10 mouse cellular contexts compared by ENCODE assay signal in the genomic region with DNA sequence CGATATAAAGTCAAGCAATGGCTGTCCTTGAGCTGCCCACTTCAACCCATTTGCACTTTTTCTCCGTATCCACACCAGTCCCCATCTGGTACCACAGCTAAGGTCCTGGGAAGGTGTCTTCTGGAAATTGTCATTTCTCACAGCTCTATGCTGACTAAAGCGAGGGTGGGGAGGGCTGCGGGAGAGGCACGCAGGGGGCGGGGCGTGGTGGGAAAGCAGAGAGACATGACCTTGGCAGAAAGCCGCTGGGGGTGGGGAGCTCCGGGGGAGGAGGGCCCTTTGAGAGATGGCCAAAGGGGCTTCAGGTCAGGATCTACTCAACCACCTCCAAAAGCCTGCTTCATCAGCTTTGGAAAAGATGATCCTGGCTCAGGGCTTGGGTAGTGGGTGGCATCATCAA. TPM values are rescaled to one million over a fixed set of nuclear protein-coding genes. Genes with fewer than 3 reads are reported as not detected.
DNase-seq lines count a peak whose midpoint lies in the region; ATAC-seq and TF ChIP-seq lines count a peak whose summit lies in the region.
"Had no signal": no experiment of that assay in that cellular context is flagged by ENCODE, and none has a peak within 500 bp of the region (broad histone marks: within the 10 kb centered on the region; RNA-seq: fewer than 3 reads in every experiment).

No protein-coding gene starts in this region.

- no peak for TF ChIP-seq EP300 in lung, postnatal 0 days (IDR thresholded peaks at IDR 0.05)

- no peak overlapping the region for H3K9ac ChIP-seq in lung, postnatal 0 days (replicated peaks; ENCODE audit: low read depth)
- 0 out of 2 replicates have a peak overlapping the region, but pooled peaks have one; percentile 79 for H3K9ac ChIP-seq in intestine, postnatal 0 days (ENCODE audit: low read depth, low read length)
- H3K9ac ChIP-seq: hindbrain, embryonic 13.5 days had no signal

- no peak overlapping the region for H3K4me3 ChIP-seq in lung, postnatal 0 days (ENCODE audit: low read depth, low read length)
- H3K4me3 ChIP-seq in intestine, postnatal 0 days (ENCODE audit: low read depth, low read length) = no peak overlapping the region

- DNase-seq in adrenal gland, adult (ENCODE audit: inconsistent age in 2 of 2, low spot score in 1 of 2) = peak; percentile 43 to 71
- DNase-seq in adrenal gland, adult 8-10 months = no peak
- no peak for DNase-seq in lung, postnatal 0 days (ENCODE audit: low spot score)
- no peak for DNase-seq in lung, adult 18-20 months
- peak; percentile 71 for DNase-seq in thymus, postnatal 14 days
- DNase-seq in retina, embryonic 14.5 days (ENCODE audit: low spot score) = no peak

- no peaks in the 10 kb centered on the region for H3K9me3 ChIP-seq in lung, postnatal 0 days (ENCODE audit: low read length)
- H3K9me3 ChIP-seq in intestine, postnatal 0 days (ENCODE audit: control insufficient read depth) = no peaks in the 10 kb centered on the region
- H3K9me3 ChIP-seq: hindbrain, embryonic 13.5 days had no signal

- H3K4me2 ChIP-seq in lung, postnatal 0 days (replicated peaks; ENCODE audit: low read depth, low read length) = peak overlapping the region; percentile 57
- peak overlapping the region; percentile 70 for H3K4me2 ChIP-seq in intestine, postnatal 0 days (replicated peaks; ENCODE audit: low read depth)

- WGBS in lung, postnatal 0 days = 20% methylated on average over 7 of the region's 9 CpGs
- 24% methylated on average over 9 of the region's 9 CpGs for WGBS in intestine, postnatal 0 days

- no peak overlapping the region for H3K27ac ChIP-seq in lung, postnatal 0 days (ENCODE audit: low read length)
- H3K27ac ChIP-seq in intestine, postnatal 0 days (ENCODE audit: low read depth, low read length) = no peak overlapping the region
- H3K27ac ChIP-seq: hindbrain, embryonic 13.5 days had no signal

- H3K4me1 ChIP-seq in lung, postnatal 0 days (ENCODE audit: insufficient read depth, low read depth, low read length) = no peaks in the 10 kb centered on the region
- H3K4me1 ChIP-seq in intestine, postnatal 0 days (replicated peaks; ENCODE audit: control insufficient read depth, insufficient read depth, low read length) = no peaks in the 10 kb centered on the region

- ATAC-seq in lung, postnatal 0 days = no peak
- no peak for ATAC-seq in intestine, postnatal 0 days
- ATAC-seq in megakaryocyte progenitor cell, adult 5-6 weeks (replicated peaks; ENCODE audit: poor library complexity) = no peak

- no peaks in the 10 kb centered on the region for H3K36me3 ChIP-seq in lung, postnatal 0 days (ENCODE audit: insufficient read depth, low read length)
- H3K36me3 ChIP-seq in intestine, postnatal 0 days (ENCODE audit: control insufficient read depth, insufficient read depth) = no peaks in the 10 kb centered on the region
- H3K36me3 ChIP-seq: hindbrain, embryonic 13.5 days; midbrain, embryonic 10.5 days had no signal

- TF ChIP-seq CTCF in lung, postnatal 0 days (IDR thresholded peaks at IDR 0.05) = no peak
- TF ChIP-seq CTCF in intestine, postnatal 0 days (IDR thresholded peaks at IDR 0.05; ENCODE audit: low read depth) = no peak

- H3K27me3 ChIP-seq in lung, postnatal 0 days (replicated peaks; ENCODE audit: insufficient read depth, low read length) = no peaks in the 10 kb centered on the region
- H3K27me3 ChIP-seq in intestine, postnatal 0 days (replicated peaks; ENCODE audit: control insufficient read depth, insufficient read depth, low read length) = no peaks in the 10 kb centered on the region

RNA-seq across cellular contexts. Expression of gene Elf4, which starts 7.9 kb away (rescaled TPM):
- 10 to 100 TPM; 11.1 to 18.4 (median 13.9) TPM for total RNA-seq in adrenal gland, adult 8-10 months (2022)
- polyA plus RNA-seq in lung, postnatal 0 days (2015; fragmentation: Nextera tagmentation; extraction: Ambion mirVana) = 3.5 and 3.8 TPM in 2 replicates
- polyA plus RNA-seq in intestine, postnatal 0 days (2015; fragmentation: Nextera tagmentation; extraction: Ambion mirVana) = 10.6 and 11.1 TPM in 2 replicates
- 54.9 and 57.2 TPM in 2 replicates for total RNA-seq in megakaryocyte progenitor cell, adult 5-6 weeks (2015)
- 12.7 and 13.2 TPM in 2 replicates for total RNA-seq in megakaryocyte progenitor cell, adult 5-6 weeks (2017)

RNA-seq across cellular contexts. Expression of gene Aifm1, which starts 58.3 kb away (rescaled TPM):
- total RNA-seq in adrenal gland, adult 8-10 months (2022) = 100 to 1,000 TPM; 126 to 260 (median 176) TPM
- 30.4 and 33.5 TPM in 2 replicates for polyA plus RNA-seq in lung, postnatal 0 days (2015; fragmentation: Nextera tagmentation; extraction: Ambion mirVana)
- 67.2 and 68.9 TPM in 2 replicates for polyA plus RNA-seq in intestine, postnatal 0 days (2015; fragmentation: Nextera tagmentation; extraction: Ambion mirVana)
- total RNA-seq in megakaryocyte progenitor cell, adult 5-6 weeks (2015) = 86.4 and 93.7 TPM in 2 replicates
- 85.2 and 105 TPM in 2 replicates for total RNA-seq in megakaryocyte progenitor cell, adult 5-6 weeks (2017)

Comparison
In these comparisons a context has a peak if more than half of its experiments do, and no peak if none do; other contexts are left out.
1. DNase-seq: peak in adrenal gland, adult (2 of 2) and thymus, postnatal 14 days (single experiment); none in adrenal gland, adult 8-10 months (single experiment), lung, postnatal 0 days (single experiment), lung, adult 18-20 months (0 of 2) and retina, embryonic 14.5 days (single experiment).